Mouse (Mus musculus) ES-E14 (cell line): Measurements from ENCODE around the gene Pdzd2. TPM values are rescaled to one million over a fixed set of nuclear protein-coding genes. Genes with fewer than 3 reads are reported as not detected.
"Not testable (repeated sequence)": the region's sequence is repeated elsewhere in the genome, so short reads cannot be mapped to it uniquely, and the experiment has no call there.

Experiments used
- DNase-seq: peaks from one replicate; pipeline ENCODE4 v3.0.0-alpha.2; 2013; ENCODE audit warnings: low read depth, low spot score
- H3K27ac ChIP-seq: 2 replicates; pipeline ENCODE4 v1.5.1; 2012; ENCODE audit warnings: low read depth, mild to moderate bottlenecking, low read length, moderate library complexity, mixed read lengths; ENCODE audit not compliant: poor library complexity, insufficient read depth, severe bottlenecking
- H3K36me3 ChIP-seq: 2 replicates; pipeline ENCODE4 v1.6.1; 2012; ENCODE audit warnings: mild to moderate bottlenecking, low read length, moderate library complexity, mixed read lengths; ENCODE audit not compliant: control insufficient read depth, poor library complexity, insufficient read depth, severe bottlenecking
- H3K4me1 ChIP-seq, 2 experiments: fragments of 150-350 bp in 1 of 2; sonication (generic) in 1 of 2; 2 replicates each; pipeline ENCODE4 v1.6.1; 2012; ENCODE audit warnings: low read length in 2 of 2, mild to moderate bottlenecking in 1 of 2, mixed read lengths in 1 of 2; ENCODE audit not compliant: control insufficient read depth in 2 of 2, insufficient read depth in 2 of 2, poor library complexity in 1 of 2
- H3K4me3 ChIP-seq, 2 experiments: fragments of 150-350 bp in 1 of 2; sonication (generic) in 1 of 2; 2 replicates each; pipeline ENCODE4 v1.5.1; 2012; ENCODE audit warnings: low read length in 2 of 2, low read depth in 1 of 2, mild to moderate bottlenecking in 1 of 2, mixed read lengths in 1 of 2; ENCODE audit not compliant: insufficient read depth in 1 of 2, poor library complexity in 1 of 2, severe bottlenecking in 1 of 2
- H3K9ac ChIP-seq: 2 replicates; pipeline ENCODE4 v1.6.1; 2012; ENCODE audit warnings: low read depth, mild to moderate bottlenecking, low read length, mixed read lengths; ENCODE audit not compliant: poor library complexity, insufficient read depth, severe bottlenecking
- H3K9me3 ChIP-seq: fragments of 150-350 bp; sonication (generic); 2 replicates; pipeline ENCODE4 v1.6.1; 2012; ENCODE audit warnings: low read depth, mild to moderate bottlenecking, low read length; ENCODE audit not compliant: control insufficient read depth, insufficient read depth
- CHD2 ChIP-seq: IDR thresholded peaks from 2 replicates; pipeline ENCODE4 v1.6.1; 2014; ENCODE audit warnings: mild to moderate bottlenecking, low read depth, low read length, inconsistent platforms
- HCFC1 ChIP-seq: IDR thresholded peaks from 2 replicates; pipeline ENCODE4 v1.6.1; 2012; ENCODE audit warnings: low read length, inconsistent platforms, borderline replicate concordance; ENCODE audit not compliant: insufficient read depth
- MAFK ChIP-seq: IDR thresholded peaks from 2 replicates; pipeline ENCODE4 v1.6.1; 2014; ENCODE audit warnings: mild to moderate bottlenecking, low read depth, low read length, inconsistent platforms; ENCODE audit not compliant: insufficient read depth
- ZC3H11A ChIP-seq: IDR thresholded peaks from 2 replicates; pipeline ENCODE4 v1.6.1; 2012; ENCODE audit warnings: low read depth, mild to moderate bottlenecking, inconsistent platforms, low read length, borderline replicate concordance
- ZNF384 ChIP-seq: IDR thresholded peaks from 2 replicates; pipeline ENCODE4 v1.6.1; 2012; ENCODE audit warnings: low read depth, low read length, inconsistent platforms
- in situ Hi-C, 2 experiments: fragments of 600-800 bp; cut with MboI; formaldehyde crosslinking; loops; one replicate each; pipeline ENCODE4 v1.15.1; 2025; ENCODE audit warnings: low sequenced_read_pairs in 2 of 2, inconsistent platforms in 1 of 2; ENCODE audit not compliant: unreplicated experiment in 2 of 2
- total RNA-seq: library from RNA; depleted of rRNA; stranded (reverse); fragments of 300-350 nt; gene quantifications from 2 replicates; pipeline ENCODE4 v1.2.3, GENCODE M21; 2012

The Pdzd2 gene
- total RNA-seq, 1 experiment, result 6.3 TPM

DNA sequence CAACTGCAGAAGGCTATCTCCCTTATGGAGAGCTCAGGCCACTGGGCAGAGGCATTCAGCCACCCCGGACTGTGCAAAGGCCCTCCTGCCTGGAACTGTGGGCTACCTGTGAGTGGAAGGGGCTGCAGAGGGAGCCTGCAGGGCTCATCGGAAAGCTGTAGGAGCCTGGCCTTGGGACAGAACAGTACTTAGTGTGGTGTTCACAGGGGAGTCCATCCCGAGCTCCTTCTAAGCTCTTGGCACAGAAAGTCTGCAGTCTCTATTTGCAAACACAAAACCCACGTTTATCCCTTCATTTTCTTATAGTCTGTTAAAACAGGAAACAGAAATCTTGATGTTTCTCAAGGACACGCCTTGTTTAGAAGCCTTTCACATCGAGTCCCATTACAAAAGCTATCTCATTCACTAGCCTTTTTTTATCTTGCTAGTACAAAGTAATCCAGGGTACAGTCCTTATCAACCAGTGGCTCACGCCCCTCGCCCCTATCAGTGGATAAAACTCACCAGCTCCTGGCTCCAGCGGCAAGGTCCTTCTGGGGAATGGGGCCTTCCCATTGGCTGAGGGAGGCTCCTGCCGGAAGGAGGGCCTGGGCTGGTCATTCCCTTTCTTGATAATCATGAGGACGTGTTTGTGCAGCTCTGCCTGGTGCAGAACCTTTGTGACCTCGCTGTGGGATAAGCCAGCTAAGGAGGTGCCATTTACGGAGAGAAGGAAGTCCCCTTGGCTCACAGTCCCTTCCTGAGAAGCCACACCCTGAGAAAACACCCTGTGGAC lies 372.2 kb downstream of the Pdzd2 start:
- Histone ChIP-seq H3K36me3 (no peaks in the 10 kb centered on the region), H3K27ac (no peak overlapping the region), H3K9me3 (no peaks in the 10 kb centered on the region), H3K4me3 (no peak overlapping the region), H3K4me1 (peaks cover 2% of the 10 kb centered on the region in 2 experiments; a peak in 1 of 4 replicates), H3K9ac (no peak overlapping the region)
- in situ Hi-C loops, result loop anchor here in 1 of 2 experiments (10.0 kb wide), 1 partner anchor 427 kb away; no protein-coding TSS in a partner anchor
- no peak for TF ChIP-seq CHD2
- no peak for TF ChIP-seq MAFK
- TF ChIP-seq ZC3H11A, result no peak
- no peak for TF ChIP-seq ZNF384
- TF ChIP-seq HCFC1, result no peak
- DNase-seq, result no peak

DNA sequence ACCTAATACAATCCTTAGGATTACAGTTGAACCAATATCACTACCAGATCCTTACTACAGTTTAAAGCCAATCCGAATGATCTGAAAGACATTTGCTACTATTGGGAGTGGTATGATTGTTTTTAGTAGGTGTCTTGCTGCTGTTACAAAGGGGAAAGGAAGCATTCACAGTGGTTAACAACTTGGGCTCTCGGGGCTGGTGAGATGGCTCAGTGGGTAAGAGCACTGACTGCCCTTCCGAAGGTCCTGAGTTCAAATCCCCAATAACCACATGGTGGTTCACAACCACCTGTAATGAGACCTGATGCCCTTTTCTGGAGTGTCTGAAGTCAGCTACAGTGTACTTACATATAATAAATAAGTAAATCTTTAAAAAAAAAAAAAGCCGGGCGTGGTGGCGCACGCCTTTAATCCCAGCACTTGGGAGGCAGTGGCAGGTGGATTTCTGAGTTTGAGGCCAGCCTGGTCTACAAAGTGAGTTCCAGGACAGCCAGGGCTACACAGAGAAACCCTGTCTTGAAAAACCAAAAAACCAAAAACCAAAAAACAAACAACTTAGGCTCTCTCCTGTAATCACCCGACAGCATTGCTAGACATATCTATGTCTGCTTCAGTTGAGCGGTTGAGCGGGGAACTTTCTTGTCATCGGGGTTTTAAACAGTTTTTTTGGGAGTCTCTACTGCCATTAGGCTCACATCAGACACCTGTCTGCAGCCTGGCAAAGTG lies 373.0 kb downstream of the Pdzd2 start:
- in situ Hi-C loops, result loop anchor here in 1 of 2 experiments (10.0 kb wide), 1 partner anchor 428 kb away; no protein-coding TSS in a partner anchor
- H3K9ac ChIP-seq, H3K4me1 ChIP-seq: not testable (repeated sequence)

DNA sequence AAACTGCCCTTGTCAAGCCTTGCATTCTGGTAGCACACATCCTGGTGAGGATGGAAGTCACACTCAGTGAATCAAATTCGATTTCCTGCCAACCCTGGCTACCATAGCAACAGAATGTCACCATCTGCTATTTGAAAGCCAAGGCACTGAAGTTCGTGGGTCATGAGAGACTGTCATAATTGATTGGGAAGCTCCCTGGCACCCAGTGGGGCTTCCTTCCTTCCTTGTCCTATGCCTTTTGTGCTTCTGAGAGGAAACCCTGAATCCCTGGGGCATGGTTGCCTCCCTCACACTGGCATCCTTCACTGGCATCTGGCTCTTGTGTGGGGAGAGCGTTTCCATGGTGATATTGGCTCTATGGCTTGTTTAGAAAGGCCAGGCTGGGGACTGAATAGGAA lies 373.7 kb downstream of the Pdzd2 start:
- H3K9me3 ChIP-seq, result no peaks in the 10 kb centered on the region
- peaks cover 0 to 2% of the 10 kb centered on the region in 2 experiments; a peak in 1 of 4 replicates for H3K4me1 ChIP-seq
- in situ Hi-C loops, result loop anchor here in 1 of 2 experiments (10.0 kb wide), 1 partner anchor 429 kb away; no protein-coding TSS in a partner anchor
- H3K27ac ChIP-seq, result no peak overlapping the region
- TF ChIP-seq ZNF384, result no peak
- TF ChIP-seq MAFK, result no peak
- TF ChIP-seq HCFC1, result no peak
- TF ChIP-seq CHD2, result no peak
- TF ChIP-seq ZC3H11A, result no peak
- no peaks in the 10 kb centered on the region for H3K36me3 ChIP-seq
- H3K4me3 ChIP-seq, result no peak overlapping the region
- DNase-seq, result no peak
- no peak overlapping the region for H3K9ac ChIP-seq

More for the DNA sequence above, 373.0 kb downstream of the Pdzd2 start:
- H3K27ac ChIP-seq, H3K36me3 ChIP-seq, DNase-seq, H3K4me3 ChIP-seq, H3K9me3 ChIP-seq: not testable (repeated sequence)

DNA sequence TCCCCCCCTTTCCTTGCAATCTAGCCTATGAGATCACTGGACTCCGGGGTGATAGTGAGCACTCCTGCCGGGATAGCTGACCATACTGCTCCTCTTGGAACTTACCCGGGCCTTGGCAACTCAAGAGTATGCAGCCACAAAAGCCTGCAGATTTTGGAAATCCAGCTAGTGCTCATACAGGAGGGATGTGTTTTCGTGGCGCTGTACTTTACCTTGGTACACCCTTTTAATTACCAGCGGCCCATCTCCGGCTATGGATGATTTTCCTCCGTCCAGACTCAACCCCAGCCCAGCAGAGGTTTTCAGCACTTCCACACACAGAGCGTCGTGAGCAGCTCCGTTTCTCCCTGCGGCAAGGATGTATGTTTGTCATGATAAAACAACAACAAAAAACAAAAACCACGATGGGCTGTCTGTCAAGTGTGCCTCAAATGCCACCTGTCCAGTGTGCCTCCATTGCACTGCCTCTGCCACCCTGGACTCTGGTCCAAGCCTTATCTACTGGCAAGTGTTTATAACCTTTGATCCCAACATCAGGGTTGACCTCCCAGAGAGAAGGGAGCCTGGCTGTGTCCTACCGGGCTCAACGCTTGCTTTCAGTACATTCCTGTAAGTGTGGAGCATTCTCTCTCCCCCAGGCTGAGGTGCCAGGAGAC lies 374.2 kb downstream of the Pdzd2 start:
- DNase-seq, result no peak
- H3K9ac ChIP-seq, result no peak overlapping the region
- no peaks in the 10 kb centered on the region for H3K9me3 ChIP-seq
- peaks cover 0 to 2% of the 10 kb centered on the region in 2 experiments; a peak in 1 of 4 replicates for H3K4me1 ChIP-seq
- no peak overlapping the region for H3K27ac ChIP-seq
- TF ChIP-seq ZNF384, result no peak
- no peak for TF ChIP-seq CHD2
- no peak for TF ChIP-seq HCFC1
- TF ChIP-seq MAFK, result no peak
- no peak for TF ChIP-seq ZC3H11A
- no peak overlapping the region for H3K4me3 ChIP-seq
- no peaks in the 10 kb centered on the region for H3K36me3 ChIP-seq
- in situ Hi-C loops, result loop anchor here in 1 of 2 experiments (10.0 kb wide), 1 partner anchor 429 kb away; no protein-coding TSS in a partner anchor
